Mouse (Mus musculus) urinary bladder, postnatal 36 days (tissue): ENCODE measurements at regions not wholly inside any gene's neighbourhood (a gene's known extent, or its start where the extent isn't known, plus 50 kb on each side); places are given as distances from the start of the nearest gene placed in this dataset.

Source experiments
- DNase-seq, 2 experiments: peaks; one replicate each; pipeline ENCODE4 v3.0.0; 2022; ENCODE audit warnings: low spot score in 2 of 2, mixed read lengths in 1 of 2

DNA sequence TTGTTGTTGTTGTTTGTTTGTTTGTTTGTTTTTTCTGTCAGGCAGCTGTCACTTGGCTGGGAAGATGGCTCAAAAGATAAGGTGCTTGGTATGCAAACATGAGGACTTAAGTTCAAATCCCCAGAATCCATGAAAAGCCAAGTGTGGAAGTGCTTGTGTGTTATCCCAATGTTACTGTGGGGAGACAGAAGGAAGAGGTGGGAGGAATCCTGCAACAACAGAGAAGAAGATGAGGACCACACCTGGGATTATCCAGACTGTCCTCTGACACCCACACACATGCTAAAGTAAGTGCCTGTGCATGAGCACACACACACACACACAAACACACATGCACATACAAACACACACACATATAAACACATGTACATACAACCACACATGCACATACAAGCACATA is 207.6 kb upstream of the Arid1b start:
- no peak for DNase-seq

DNA sequence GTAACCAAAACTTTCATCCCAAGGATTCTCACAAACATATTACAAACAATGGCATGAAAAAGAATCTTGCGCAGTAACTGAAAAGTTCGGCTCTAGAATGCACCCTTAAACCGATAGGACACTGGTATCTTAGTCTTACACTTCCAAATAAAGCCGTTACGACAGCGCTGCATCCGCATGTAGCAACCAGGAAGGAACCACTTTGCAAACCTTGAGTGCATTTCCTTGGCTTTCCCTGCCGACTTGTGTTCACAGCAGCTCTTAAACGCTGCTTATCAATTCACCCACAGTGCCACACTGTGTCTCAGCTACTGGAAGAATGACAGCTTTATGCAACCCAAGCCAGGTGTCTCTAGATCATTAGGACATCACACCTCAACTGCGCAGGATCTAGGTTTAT is 202.3 kb upstream of the Arid1b start:
- no peak for DNase-seq

DNA sequence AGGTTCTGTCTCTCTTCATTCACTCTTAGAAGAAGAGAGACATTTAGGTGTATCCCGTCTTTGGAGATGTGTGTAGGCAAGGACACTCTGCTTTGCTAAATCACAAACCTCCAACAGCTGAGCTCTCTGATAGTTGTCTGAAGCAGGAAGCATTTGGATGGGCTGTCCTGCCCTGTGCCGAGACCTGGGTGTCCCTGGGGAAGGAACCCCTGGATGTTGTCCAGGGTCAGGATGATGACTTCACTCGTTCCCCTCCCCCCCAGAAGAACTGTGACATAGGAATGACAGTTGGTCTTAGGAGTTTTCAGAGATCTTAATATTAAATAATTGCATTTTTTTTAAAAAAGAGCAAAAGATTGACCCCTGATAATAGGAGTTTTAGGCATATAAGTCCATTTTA is 197.9 kb upstream of the Arid1b start:
- no peak for DNase-seq

DNA sequence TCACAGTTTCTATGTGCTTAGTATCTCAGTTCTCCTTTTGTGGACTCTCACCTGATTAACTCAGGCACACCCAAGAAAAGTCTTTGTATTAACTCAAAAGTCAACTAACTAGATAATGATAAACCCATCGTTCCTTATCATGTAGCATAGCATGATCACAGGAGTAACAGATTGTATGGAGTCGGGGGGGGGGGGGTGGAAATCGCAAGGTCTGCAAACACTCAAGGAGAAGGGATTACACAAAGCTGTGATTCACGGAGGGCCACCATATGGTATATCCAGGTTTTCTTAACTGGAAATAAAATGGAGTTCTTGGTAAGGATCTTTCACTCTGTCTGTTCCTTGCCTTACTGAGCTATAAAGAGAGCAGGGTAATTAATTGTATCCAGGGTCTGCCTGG is 190.1 kb upstream of the Arid1b start:
- no peak for DNase-seq

DNA sequence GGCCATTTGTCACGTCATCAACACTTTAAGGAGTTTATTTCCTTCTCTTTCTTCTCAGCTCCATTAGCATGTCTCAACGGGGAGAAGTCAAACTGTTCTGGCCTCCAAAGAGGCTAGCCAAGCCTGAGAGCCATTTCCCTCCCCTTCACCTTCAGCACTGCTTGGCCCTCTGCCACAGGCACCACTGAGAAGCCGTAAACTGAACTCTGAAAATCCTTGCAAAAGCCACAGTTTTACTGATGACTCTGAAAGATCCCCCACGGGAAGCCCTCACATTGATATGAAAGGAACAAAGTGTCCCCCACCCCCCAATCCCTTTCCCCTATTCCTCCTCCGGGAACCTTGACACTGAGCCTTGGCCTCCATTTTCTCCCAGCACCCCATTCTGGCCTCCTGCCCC is 188.1 kb upstream of the Arid1b start:
- peak; percentile 10 to 78 for DNase-seq

DNA sequence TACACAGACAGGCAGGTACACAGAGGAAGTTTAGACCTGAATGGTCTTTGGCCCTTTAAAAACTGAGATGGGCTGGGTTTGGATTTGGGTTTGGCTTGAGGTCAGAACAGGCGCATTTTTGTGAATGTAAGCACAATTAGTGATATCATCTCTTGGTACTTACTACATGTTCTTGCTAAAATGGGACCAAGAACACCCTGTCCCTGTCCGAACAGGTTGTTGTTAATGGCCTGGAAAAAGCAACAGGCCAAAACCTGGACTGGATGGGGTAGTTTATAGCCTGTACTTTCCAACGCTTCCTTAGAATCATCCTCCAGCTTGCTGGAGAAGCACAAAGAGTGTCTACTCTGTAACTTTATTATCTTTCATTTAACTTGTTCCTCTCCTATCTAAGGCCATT is 185.2 kb upstream of the Arid1b start:
- peak in 1 of 2 experiments; percentile 7 for DNase-seq

DNA sequence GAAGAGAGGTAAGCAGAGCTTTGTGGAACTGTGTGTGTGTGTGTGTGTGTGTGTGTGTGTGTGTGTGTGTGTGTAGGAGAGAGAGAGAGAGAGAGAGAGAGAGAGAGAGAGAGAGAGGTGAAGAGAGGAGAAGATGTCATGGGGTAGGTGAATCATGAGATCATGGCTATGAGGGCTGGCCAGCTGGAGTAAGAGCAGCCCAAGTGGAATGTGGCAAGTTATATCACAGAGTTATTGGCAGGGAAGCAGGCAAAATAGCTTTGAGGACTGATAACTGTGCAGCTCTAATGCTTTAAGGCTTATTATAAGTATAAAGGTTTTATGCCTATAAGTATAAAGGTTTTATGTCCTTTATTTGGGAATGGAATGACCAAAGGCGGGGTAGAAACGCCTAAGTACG is 180.9 kb upstream of the Arid1b start:
- no peak for DNase-seq

DNA sequence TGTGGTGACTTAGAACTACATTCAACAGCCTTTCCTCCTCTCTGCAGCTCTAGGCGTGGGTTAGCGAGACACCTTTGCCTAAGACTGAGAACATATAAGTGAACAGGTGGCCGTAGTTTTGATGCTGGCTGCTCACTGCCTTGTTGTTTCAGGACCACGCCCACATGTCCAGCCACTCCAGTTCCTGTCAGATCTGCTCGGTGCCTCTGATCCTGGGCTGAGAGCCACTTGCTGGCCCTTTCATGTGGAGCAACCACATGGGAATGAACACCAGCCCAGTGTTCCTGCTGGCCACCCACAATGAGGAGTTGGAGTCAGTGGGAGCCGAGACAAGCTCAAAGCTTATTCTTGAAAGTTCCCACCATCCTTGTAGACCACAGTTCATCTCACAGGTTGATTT is 180.5 kb upstream of the Arid1b start:
- DNase-seq = no peak

DNA sequence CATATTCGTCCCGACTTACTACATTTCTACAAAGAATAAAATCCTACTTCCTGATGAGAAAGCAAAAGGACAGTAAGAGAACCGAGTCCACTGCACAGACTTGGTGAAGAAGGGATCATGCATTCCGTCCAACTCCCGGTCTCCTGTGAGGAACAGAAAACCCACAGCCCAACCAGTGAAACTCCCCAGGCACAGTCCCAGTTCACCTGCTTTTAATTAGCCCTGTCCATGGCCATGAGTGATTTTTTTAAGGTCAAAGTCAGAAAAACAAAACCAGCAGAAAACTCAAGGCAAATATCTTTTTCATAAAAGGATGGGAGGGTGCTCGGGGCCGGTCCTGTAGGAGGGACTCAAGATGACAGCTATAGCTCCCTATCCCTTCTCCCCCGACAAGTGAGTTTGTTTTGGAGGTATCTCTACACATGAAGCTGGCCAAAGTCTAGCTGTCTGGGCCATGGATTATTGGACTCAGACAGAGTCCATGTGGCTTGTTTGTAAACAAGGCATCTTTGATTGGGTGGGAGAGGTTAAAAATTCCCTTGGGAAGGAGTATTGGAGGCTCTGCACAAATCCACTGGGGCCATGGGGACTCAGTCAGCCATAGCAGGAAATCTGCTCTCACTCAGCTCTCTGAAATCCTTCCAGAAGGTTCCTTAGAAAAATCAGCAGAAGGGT is 168.8 kb upstream of the Arid1b start:
- DNase-seq = no peak

DNA sequence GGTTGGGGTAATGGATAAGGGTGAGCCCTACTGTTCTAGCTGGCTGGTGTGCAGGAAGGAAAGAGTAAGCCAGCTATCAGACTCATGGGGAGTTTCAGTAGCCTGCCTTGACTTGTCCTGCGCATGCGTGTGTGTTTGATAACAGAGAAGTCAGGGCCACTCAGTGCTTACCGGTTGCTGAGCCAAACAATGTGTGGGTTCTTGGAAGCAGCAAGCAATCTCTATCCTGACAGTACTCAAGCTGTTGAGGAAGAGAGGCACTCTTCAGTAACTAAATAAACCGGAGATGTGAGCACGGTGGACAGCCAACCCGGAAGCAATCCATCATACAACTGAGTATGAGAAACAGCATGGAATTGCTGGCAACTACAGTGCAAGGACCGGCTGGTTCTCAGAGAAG is 160.1 kb upstream of the Arid1b start:
- DNase-seq = peak; percentile 33 to 51

DNA sequence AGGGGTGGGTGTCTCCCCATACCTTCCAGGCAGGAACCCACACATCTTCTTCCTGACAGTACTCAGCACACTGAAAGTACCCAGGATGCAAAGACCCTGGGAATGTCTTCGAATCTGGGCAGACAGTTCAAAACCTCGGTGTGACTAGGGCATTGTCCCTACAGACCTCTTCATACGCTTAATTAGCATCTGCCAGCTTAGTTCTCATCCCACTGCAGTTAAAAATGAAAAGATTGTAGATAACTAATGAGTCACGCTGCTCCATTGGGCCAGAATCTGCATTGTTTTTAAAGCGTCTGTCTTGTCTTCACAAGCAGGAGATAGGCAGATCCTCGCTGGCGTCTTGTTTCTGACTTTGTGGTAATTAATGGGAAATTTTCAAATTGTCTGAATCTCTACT is 159.6 kb upstream of the Arid1b start:
- DNase-seq = no peak

DNA sequence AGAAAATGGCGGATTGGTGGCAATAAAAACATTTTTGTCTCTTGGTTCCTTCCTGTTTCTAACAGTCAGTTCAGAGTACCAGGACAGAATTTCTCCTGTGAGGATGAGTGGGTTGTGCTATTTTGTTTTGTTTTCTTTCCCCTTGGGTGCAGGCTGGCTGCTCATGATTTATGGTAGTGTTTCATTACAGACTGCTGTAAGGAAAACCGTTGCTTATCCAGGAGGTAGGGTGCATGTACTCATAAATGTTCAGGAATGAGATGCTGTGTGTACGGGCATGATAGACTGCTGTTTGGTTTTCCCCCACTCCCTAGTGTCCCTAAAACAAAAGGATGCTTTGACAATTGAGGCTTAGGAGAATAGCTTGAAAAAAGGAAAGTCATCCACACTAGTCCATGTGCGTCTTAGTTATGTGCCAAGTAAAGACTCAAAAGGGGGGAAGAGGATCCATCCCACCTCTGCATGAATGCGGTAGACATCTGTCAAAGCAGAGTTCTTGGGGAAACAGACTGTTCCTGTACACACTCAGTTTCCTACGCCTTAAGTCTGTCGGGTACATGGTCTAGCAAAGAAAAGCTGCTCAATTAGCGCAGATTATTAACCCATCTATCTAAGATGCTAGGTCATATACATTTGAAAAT is 158.9 kb upstream of the Arid1b start:
- no peak for DNase-seq

DNA sequence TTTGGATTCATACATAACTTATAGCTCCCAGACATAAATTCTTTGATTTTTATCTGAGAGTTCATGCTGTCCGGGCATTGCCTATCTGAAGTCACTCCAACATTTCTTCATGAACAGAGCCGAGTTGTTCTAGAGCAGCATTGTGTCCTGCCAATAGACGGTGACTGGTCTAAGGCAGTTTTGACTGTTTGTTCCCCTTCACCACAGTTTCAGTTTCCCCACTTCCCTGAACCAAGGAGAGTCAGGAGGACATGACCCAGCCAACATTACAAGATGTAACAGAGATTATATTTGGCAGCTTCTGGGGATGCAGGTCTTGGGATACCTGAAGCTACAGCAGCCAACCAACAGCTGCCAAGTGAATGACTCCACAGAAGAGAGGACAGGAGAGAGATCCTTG is 154.0 kb upstream of the Arid1b start:
- no peak for DNase-seq

DNA sequence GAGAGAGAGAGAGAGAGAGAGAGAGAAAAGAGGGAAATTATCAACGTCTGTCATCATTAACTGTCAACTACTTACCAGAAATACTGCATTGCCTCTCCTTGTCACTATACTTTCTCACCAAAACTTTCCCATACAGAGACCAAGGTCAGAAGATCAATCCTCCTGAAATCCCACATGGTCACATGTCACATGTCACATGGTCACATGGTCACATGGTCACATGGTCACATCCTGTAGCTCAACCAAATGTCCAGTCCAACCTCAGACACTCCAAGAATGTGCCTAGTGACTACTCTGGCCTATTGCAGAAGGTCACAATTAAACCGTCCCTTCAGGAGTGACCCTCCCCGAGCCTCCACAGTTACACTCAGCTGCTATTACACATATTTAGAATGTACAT is 135.8 kb upstream of the Arid1b start:
- no peak for DNase-seq

DNA sequence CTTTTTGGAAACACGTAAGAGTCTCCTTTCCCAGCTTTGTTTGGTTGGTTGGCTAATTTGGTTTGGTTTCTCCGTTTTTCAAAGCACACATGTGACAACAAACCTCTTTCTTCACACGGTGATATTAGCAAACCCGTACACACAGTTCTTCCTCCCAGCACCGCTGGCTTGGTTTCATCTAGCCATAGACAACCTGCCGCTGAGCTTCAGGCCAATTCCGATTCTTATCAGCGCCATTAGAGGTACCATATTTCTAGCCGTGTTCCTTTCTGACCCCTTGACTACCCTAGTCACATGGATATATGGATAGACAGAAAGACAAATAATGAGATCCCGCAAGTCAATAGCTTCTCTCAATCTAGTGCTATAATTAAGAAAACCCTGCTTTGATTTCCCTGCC is 129.2 kb upstream of the Arid1b start:
- no peak for DNase-seq

DNA sequence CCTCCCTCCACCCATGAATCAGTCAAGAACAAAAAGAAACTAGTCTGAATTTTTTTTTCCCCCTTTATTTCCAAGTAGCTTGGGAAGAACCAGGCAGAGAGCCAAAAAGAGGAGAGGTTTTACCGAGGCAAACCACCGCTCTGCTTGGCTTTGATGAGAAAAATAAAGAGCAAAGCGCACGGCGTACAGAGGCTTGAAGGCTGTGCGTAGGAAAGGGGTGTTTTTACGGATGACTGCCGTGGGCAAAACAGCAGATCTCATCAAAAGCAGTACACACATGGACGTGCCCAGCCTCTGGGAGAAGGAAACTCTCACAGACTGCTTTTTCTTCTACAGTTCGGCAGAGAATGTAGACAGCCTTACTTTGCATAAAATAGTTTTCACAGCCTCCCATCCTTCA is 128.5 kb upstream of the Arid1b start:
- DNase-seq = no peak

DNA sequence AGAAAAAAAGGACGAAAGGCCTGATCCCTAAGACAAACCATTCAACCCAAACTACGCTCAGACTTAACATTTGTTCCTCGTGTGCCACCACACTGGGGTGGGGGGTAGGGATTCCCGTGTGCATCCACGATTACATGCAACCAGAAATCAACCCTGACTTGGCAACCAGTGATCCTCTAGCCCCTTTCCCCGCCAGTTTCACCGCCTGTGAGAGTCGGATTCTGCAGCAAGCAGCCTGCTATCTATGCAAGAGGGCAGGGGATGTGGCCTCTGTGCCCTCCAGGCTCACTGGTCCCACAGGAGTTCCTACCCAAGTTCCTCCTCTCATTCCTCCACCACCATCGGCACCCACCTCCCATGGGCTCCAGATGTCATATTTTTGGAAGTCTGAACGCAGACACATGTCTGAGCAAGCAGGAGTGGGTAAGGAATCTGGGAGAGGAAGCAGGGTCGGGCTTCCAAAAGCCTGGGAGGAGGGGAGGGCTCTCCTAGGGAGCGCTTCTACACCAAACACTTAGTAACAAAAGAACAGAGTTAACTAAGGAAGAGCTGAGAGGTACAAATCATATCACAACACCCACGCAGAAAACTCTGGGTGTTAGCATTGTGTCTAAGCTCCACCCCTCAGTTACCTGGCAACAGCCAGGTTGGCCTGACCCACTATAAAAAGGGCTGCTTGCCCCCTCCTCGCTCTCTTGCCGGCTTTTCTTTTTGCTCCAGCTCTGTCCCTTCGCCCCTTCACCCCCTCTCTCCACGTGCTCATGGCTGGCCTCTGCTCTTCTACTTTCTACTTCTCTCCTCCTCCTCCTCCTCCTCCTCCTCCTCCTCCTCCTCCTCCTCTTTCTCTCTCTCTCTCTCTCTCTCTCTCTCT is 127.9 kb upstream of the Arid1b start:
- no peak for DNase-seq

DNA sequence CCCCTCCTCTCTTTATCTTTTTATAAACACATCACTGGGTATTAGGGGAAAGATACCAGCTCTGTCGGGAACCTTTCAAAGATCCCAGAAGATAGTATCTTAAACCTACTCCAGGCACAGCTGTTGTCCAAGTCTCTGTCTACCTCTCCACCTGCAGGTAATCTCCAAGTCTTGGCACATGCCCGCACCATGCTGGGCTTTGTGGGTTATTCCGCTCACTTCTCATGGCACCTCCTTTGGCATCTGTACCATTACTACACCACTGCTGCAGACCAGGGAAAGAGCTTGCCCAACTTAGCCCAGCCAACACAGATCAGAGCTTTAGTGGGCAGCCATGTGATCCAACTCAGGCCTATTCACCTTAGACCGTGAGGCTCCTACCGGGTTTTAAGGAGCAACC is 127.0 kb upstream of the Arid1b start:
- no peak for DNase-seq

DNA sequence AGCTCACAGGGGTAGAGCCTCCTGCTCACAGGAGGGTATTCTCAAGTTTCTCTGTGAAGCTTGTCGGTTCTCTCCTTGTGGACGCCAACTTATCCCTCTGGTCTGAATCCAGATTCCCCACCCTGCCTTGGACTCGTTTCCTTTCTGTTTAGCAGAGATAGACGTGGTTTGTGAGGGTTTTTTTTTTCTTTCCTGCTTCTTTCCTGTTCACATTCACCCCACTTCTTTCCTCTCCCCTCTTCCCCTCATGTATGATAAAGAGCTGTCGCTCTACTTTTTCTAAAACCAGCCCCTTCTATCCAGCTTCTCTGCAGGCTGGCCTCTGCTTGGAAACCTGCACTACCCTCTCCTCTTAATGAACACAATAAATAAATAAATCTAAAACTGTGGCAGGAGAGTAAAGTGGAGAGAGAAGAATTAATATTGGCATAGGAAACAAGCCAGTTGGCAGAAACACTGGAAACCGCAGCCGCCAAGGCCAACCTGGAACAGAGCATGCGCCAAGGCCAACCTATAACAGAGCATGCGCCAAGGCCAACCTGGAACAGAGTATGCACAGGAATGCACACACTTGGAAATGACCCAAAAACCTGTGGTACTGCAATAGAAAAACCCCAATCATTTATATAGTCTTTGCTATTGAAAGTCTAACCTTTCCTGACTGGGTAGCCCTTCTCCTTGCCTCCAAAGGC is 126.2 kb upstream of the Arid1b start:
- DNase-seq = peak in 1 of 2 experiments; percentile 49

DNA sequence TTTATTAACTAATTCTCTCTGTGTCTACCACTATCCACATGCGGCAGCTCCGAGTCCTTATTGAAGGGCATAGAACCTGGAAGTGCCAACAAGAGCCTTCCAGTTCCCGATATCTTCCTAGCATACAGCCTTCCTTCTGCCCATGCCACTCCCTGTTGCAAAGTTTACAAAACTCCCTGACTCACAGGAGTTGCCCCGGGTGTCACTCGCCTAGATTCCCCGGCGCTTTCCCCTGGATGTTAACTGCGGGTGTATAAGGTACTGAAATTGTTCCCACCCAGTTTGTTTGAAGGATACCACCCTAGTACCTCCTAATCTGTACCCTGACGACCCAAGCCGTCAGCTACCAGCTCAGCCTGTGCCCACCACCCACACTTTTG is 125.7 kb upstream of the Arid1b start:
- no peak for DNase-seq

DNA sequence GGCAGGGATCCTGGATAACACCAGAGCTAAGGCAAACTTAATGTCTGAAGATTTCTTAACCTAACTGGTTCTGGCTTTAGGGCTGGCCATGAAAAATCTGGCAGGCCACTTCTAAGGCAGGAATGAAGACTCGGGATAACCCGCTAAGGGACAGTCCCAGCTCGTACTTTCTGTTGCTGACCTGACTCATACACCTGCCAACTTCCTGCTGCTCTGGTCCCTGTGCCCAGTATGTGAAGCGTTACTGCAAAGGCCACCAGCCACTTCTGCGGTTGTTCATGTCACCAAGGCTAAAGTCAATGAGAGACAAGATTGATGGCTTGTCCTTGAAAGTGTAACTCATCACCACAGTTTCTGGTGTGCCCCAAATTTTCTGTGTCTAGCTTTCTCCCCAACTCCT is 125.3 kb upstream of the Arid1b start:
- no peak for DNase-seq

DNA sequence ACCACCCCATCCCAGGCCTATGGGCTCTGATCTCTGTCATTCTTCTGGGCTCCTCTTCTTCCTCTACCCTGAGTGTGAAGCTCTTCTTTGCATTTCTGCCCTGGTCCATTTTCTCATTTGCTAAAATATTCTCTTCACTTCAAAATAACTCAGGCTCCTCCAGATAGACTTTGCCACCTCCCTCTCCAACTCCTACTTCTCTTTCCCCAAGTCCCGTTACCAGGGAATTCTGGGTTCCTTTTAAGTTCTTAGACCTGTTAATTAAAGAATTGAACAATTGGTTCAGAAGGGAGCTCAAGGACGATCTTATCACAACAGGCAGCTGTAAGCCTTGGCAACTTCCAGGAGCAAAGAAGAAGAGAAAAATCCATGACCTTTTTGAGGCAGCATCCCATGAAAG is 122.9 kb upstream of the Arid1b start:
- no peak for DNase-seq
